Mouse (Mus musculus) ovary, adult 18-20 months (tissue): ENCODE data around the gene Kcnh8.

Experiments
- DNase-seq: peaks from one replicate; pipeline ENCODE4 v3.0.0; 2022; ENCODE audit warnings: low spot score, mixed read lengths

Gene Kcnh8

DNA sequence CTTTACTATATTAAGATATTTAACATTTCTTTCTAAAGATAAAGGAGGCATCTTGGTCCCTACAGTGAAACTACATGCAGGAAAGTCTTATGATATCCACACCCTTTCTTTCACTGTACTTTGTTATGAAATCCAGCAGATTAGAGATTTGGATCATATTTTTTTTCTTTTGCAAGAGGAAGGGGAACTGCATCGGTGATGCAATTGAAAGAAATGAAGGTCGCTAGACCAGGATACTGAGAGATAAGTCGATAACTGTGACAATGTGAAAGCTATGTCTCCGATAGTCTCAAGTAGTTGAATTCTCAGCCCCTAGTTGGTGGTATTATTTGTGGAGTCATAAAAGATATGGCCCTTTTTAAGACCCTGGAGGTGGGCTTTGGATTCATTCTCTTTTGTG lies 227.2 kb downstream of the Kcnh8 start:
- no peak for DNase-seq

DNA sequence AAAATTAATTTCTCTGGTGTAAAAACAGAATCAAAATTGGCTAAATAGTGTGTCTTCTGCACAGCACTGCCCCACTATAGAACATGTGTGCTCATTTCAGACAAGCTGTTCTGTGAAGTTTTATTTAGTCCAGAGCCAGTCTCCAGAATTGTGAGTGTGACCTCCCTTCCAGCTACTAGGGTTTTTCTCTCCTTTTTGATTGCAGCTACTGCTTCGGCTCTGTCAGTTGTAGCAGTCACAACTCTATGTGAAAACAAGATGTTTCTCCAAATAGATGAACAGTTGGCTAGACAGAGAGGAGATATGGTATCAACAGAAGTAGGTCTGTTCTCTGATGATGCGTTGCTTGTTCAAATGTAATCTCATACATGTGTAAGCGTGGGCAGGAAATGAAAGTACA lies 270.7 kb downstream of the Kcnh8 start:
- no peak for DNase-seq

DNA sequence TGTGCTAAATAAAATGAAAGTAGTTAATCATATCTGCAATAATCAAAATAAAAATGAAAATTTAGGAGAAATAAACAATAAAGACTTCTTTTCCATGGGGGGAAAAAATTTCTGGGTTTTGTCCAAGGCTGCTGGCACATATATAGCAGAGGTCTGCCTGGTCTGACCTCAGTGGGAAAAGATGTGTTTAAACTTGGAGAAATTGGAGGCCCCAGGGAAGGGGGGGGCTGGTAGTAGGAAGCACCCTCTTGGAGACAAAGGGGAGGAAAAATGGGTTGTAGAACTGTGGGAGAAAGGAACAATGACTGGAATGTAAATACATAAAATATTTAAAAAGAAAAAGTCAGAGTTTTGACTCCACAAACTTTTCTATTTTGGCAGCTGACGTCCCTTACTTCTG lies 276.5 kb downstream of the Kcnh8 start:
- no peak for DNase-seq

DNA sequence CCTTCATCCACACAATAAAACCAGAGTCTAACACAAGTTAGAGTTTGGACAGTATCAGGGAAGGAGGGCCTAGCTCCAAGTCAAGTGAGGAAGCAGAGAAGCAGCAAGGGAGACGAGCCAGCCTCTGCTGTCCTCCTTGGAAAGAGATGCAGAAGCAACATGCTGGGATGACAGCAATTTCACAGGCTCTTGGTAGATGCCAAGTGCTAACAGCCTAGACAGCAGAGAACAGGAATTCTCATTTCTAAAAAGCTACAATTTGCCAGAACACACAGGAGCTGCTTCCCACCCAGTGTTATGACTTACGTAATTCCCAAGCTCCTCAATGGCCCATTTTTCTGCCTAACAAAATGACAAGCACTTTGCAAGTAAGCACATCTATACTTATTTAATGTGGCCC lies 277.5 kb downstream of the Kcnh8 start:
- DNase-seq = no peak

DNA sequence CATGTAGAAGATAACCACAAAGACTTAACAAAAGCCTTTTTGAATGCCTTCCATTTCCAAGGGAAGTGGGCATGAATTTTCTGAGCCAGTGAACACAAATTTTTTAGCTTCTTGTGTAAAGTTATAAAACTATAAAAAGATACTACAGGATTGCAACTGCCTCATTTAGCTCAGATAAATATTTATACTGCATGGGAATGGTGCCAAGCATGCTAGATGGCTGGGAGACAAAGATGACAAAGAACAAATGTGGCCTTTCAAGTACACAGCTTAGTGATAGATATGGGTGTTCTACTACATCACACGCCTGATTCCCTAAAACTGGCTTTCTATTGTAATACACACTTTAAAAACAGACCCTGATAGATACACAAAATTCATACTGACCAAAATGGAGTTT lies 282.7 kb downstream of the Kcnh8 start:
- no peak for DNase-seq

DNA sequence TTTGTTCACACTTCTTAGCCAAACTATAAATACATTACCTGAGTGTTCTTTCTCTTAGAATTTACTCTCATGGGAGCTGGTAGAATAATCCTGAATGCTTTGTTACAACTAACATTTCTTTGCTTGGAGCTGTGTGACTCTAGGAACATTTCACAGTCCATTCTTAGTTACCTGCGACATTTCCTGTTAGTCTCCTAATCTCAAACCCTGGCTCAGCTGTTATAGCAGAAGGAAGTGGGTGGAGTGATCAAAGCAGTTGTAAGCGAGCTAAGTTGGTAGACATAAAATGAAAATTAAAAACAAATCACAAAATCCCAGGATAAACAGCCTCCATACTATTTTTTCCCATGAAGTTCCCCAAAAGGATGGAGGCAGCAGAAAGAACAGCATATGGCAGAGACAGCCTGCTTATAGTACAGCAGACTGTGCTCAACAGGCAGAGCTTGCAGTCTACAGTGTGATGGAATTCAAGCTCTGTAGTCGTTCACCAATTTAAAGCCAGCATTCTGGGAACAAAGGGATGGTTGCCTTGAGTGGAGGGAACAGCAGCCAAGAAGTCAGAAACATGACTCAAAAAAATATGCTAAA lies 318.1 kb downstream of the Kcnh8 start:
- no peak for DNase-seq

DNA sequence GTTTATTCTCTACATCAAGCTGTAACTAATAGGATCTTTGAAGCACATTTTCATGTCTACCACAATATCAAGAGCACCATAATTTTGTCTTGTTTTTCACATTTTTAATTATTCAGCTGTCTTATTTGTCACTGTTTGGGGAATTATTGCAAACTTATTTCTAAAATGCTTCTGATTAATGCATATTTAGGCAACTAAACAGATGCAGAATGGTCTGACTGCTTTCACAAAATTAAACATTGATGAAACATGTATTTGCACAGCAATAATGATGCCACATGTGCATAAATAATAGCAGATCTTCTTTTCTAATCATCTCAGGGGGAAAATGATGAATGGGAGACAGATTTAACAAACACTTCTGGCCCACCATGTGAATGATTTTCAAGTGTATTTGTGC lies 341.5 kb downstream of the Kcnh8 start:
- no peak for DNase-seq

DNA sequence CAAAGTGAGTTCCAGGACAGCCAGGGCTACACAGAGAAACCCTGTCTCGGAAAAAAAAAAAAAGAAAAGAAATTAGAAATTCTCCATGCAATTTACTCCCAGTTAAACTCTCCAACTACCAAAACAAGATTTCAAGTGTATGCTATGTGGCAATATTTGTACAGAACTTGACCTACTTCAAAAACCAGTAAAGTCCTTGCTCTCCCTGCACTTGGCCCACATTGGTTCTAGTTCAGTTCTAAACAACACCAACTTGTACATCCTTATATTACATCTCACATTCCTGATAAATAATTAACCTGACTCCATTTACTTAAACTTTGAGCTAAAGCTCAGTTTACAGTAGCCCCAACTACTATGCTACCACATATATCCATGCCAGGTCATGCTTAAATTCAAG lies 370.2 kb downstream of the Kcnh8 start:
- DNase-seq = no peak

DNA sequence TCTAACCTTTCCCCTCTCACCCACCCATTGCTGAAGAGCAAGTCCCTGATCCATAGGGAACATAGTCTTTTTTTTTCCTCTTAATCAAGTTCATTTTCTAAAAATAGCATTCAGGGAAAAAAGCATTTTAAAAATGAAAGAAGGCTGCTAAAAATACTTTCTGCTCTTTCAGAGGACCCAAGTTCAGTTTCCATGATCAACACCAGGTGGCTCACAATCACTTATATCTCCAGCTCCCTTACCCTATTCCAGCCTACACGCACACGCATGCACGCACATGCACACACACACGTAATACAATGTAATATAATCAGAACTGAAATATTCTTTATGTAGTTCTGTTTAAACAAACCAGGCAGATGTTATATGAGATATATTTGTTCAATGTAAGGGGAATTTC lies 378.4 kb downstream of the Kcnh8 start:
- DNase-seq = no peak
